Mouse (Mus musculus) thymus, adult 2 months (tissue): Measurements from ENCODE around the gene Rpl15. TPM values are rescaled to one million over a fixed set of nuclear protein-coding genes. Genes with fewer than 3 reads are reported as not detected.
"Not testable (repeated sequence)": the region's sequence is repeated elsewhere in the genome, so short reads cannot be mapped to it uniquely, and the experiment has no call there.

Source experiments
- DNase-seq: peaks from one replicate; pipeline ENCODE4 v3.0.0; 2021
- H3K27ac ChIP-seq: fragments of 200-500 bp; 2 replicates; pipeline ENCODE4 v1.5.1; 2012; ENCODE audit warnings: low read length, control low read depth; ENCODE audit not compliant: control insufficient read depth, insufficient read depth
- H3K27me3 ChIP-seq: fragments of 200-500 bp; 2 replicates; pipeline ENCODE4 v1.6.1; 2012; ENCODE audit warnings: mild to moderate bottlenecking, low read length, moderate library complexity, mixed read lengths; ENCODE audit not compliant: control insufficient read depth, insufficient read depth
- H3K36me3 ChIP-seq: fragments of 200-500 bp; 2 replicates; pipeline ENCODE4 v1.6.1; 2012; ENCODE audit warnings: mild to moderate bottlenecking, low read length, moderate library complexity; ENCODE audit not compliant: control insufficient read depth, insufficient read depth
- H3K4me1 ChIP-seq: fragments of 200-500 bp; replicated peaks from 2 replicates; pipeline ENCODE4 v1.6.1; 2012; ENCODE audit warnings: low read length; ENCODE audit not compliant: control insufficient read depth, insufficient read depth
- H3K4me3 ChIP-seq: fragments of 200-500 bp; 2 replicates; pipeline ENCODE4 v1.5.1; 2012; ENCODE audit warnings: mild to moderate bottlenecking, low read length, control low read depth, moderate library complexity; ENCODE audit not compliant: control insufficient read depth, insufficient read depth
- CTCF ChIP-seq: fragments of 200-500 bp; IDR thresholded peaks from 2 replicates; pipeline ENCODE4 v1.5.1; 2012; ENCODE audit warnings: mild to moderate bottlenecking, control low read depth, low read length, moderate library complexity, borderline replicate concordance; ENCODE audit not compliant: control insufficient read depth, poor library complexity, insufficient read depth; ENCODE audit errors: extremely low read depth
- POLR2A ChIP-seq: fragments of 200-500 bp; IDR thresholded peaks from 2 replicates; pipeline ENCODE4 v1.6.1; 2012; ENCODE audit warnings: mild to moderate bottlenecking, low read length, control low read depth, moderate library complexity; ENCODE audit not compliant: control insufficient read depth, poor library complexity, insufficient read depth; ENCODE audit errors: extremely low read depth
- WGBS: fragments of 180-500 bp; shearing (Covaris S2); methylation state at CpG from one replicate; pipeline ENCODE4 v1.1.7; 2018; 5-methylcytosine and 5-hydroxymethylcytosine counted together
- polyA plus RNA-seq: library from polyadenylated mRNA; depleted of rRNA; stranded (reverse); fragments of >200 nt; gene quantifications from 2 replicates; pipeline ENCODE4 v1.2.3, GENCODE M21; 2012

Rpl15 gene
- polyA plus RNA-seq, 1 experiment, result 467 TPM

GRCm38 (mm10) chr14:18237381-18237780, 33.8 kb downstream of the Rpl15 start:
- H3K27ac ChIP-seq, result no peak overlapping the region
- TF ChIP-seq CTCF (no peak), POLR2A (no peak)
- H3K4me3 ChIP-seq, result no peak overlapping the region
- peaks cover 5% of the 10 kb centered on the region for H3K4me1 ChIP-seq
- 79% methylated on average over 4 of the region's 4 CpGs for WGBS
- no peak for DNase-seq
- no peaks in the 10 kb centered on the region for H3K36me3 ChIP-seq
- no peaks in the 10 kb centered on the region for H3K27me3 ChIP-seq

- not testable (repeated sequence) for H3K27ac ChIP-seq
- 89% methylated on average over 2 of the region's 2 CpGs for WGBS
These were observed 34.5 kb downstream of the Rpl15 start for GRCm38 (mm10) chr14:18236496-18237235.

GRCm38 (mm10) chr14:18233981-18234960, 36.9 kb downstream of the Rpl15 start:
- no peak for TF ChIP-seq CTCF
- TF ChIP-seq POLR2A, result no peak
- WGBS, result 40% methylated on average over 5 of the region's 5 CpGs
- no peak overlapping the region for H3K4me3 ChIP-seq
- H3K4me1 ChIP-seq, result no peaks in the 10 kb centered on the region
- no peak for DNase-seq
- no peak overlapping the region for H3K27ac ChIP-seq
- H3K27me3 ChIP-seq, result no peaks in the 10 kb centered on the region
- no peaks in the 10 kb centered on the region for H3K36me3 ChIP-seq

More at GRCm38 (mm10) chr14:18236496-18237235, 34.5 kb downstream of the Rpl15 start:
- not testable (repeated sequence) for H3K36me3 ChIP-seq, H3K4me3 ChIP-seq, H3K4me1 ChIP-seq, DNase-seq, H3K27me3 ChIP-seq

- Histone ChIP-seq H3K4me3 (no peak overlapping the region), H3K4me1 (no peaks in the 10 kb centered on the region), H3K27me3 (no peaks in the 10 kb centered on the region), H3K36me3 (no peaks in the 10 kb centered on the region), H3K27ac (no peak overlapping the region)
- TF ChIP-seq POLR2A (no peak), CTCF (no peak)
- 95% methylated on average over 2 of the region's 2 CpGs for WGBS
- no peak for DNase-seq
These were observed 38.1 kb downstream of the Rpl15 start for GRCm38 (mm10) chr14:18233076-18233475.

- not testable (repeated sequence) for H3K27me3 ChIP-seq, DNase-seq, H3K36me3 ChIP-seq, H3K4me3 ChIP-seq, H3K4me1 ChIP-seq, H3K27ac ChIP-seq
- 99% methylated on average over 8 of the region's 8 CpGs for WGBS
These were observed 39.3 kb downstream of the Rpl15 start for GRCm38 (mm10) chr14:18231866-18232265.

- not testable (repeated sequence) for H3K27ac ChIP-seq, DNase-seq, H3K27me3 ChIP-seq, H3K4me3 ChIP-seq, H3K36me3 ChIP-seq, H3K4me1 ChIP-seq
- 96% methylated on average over 10 of the region's 10 CpGs for WGBS
These were observed 41.4 kb downstream of the Rpl15 start for GRCm38 (mm10) chr14:18229751-18230150.

GRCm38 (mm10) chr14:18226181-18226580, 45.0 kb downstream of the Rpl15 start:
- H3K36me3 ChIP-seq, DNase-seq, H3K27ac ChIP-seq, H3K4me3 ChIP-seq, H3K4me1 ChIP-seq, H3K27me3 ChIP-seq: not testable (repeated sequence)
- 97% methylated on average over 11 of the region's 11 CpGs for WGBS

- H3K27me3 ChIP-seq, H3K4me1 ChIP-seq, H3K27ac ChIP-seq, H3K36me3 ChIP-seq, DNase-seq, H3K4me3 ChIP-seq: not testable (repeated sequence)
- WGBS, result 96% methylated on average over 11 of the region's 11 CpGs
These were observed 45.8 kb downstream of the Rpl15 start for GRCm38 (mm10) chr14:18225431-18225830.
